Mouse (Mus musculus): ENCODE results near the gene Atn1. TPM values are rescaled to one million over a fixed set of nuclear protein-coding genes. Genes with fewer than 3 reads are reported as not detected.

Gene Atn1
- polyA plus RNA-seq, 1 experiment, result 37.4 TPM

GRCm38 (mm10) chr6:124723541-124723940 is 32.8 kb downstream of the Atn1 start:
- DNase-seq (ENCODE audit: low read depth in 1 of 2, low spot score in 2 of 2), result peak in 1 of 2 experiments; percentile 63
- Histone ChIP-seq H3K27me3 (ENCODE audit: control insufficient read depth, insufficient read depth, low read length) (no peaks in the 10 kb centered on the region), H3K4me1 (ENCODE audit: control insufficient read depth, insufficient read depth, insufficient read length) (peaks cover 54% of the 10 kb centered on the region; the same call in 1 of the 2 replicates), H3K36me3 (ENCODE audit: control insufficient read depth, insufficient read depth, low read length) (peaks cover 53% of the 10 kb centered on the region), H3K4me3 (ENCODE audit: extremely low read depth, insufficient read depth, insufficient read length) (peak overlapping the region; percentile 48), H3K27ac (ENCODE audit: insufficient read depth, low read length) (peak overlapping the region; percentile 90)
- WGBS, result 11% methylated on average over 8 of the region's 8 CpGs
- TF ChIP-seq CTCF (IDR thresholded peaks at IDR 0.05; ENCODE audit: extremely low read depth, insufficient read depth, insufficient read length, insufficient replicate concordance) (no peak), POLR2A (IDR thresholded peaks at IDR 0.05; ENCODE audit: low read depth, low read length) (no peak)

DNA sequence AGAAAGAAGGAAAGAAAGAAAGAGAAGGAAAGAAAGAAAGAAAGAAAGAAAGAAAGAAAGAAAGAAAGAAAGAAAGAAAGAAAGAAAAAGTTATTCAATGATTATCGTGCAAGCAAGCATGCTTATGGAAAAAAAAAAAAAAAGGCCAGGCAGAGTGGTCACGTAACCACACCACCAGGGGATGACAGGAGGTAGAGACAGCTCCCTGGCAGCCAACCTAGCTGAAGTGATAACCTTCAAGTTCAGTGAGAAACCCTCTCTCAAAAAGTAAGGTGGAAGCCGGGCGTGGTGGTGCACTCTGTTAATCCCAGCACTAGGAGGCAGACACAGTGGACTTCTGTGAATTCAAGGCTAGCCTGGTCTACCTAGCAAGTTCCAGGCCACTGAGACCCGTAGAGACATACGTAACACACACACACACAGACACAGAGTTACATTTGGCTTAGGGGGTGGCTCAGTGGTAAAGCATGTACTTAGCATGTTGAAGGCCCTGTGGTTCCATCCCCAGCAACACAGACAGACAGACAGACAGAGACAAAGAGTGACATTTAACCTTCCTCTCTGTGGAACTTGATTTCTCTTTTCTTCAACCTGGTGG is 33.3 kb downstream of the Atn1 start:
- peak overlapping the region; percentile 48 for H3K4me3 ChIP-seq (ENCODE audit: extremely low read depth, insufficient read depth, insufficient read length)
- H3K27me3 ChIP-seq (ENCODE audit: control insufficient read depth, insufficient read depth, low read length), result no peaks in the 10 kb centered on the region
- H3K36me3 ChIP-seq (ENCODE audit: control insufficient read depth, insufficient read depth, low read length), result peaks cover 47% of the 10 kb centered on the region
- 50% methylated on average over 6 of the region's 6 CpGs for WGBS
- H3K27ac ChIP-seq (ENCODE audit: insufficient read depth, low read length), result peak overlapping the region; percentile 90
- peaks cover 48% of the 10 kb centered on the region; the same call in 1 of the 2 replicates for H3K4me1 ChIP-seq (ENCODE audit: control insufficient read depth, insufficient read depth, insufficient read length)
- peak in 1 of 2 experiments; percentile 9 for DNase-seq (ENCODE audit: low read depth in 1 of 2, low spot score in 2 of 2)
- TF ChIP-seq CTCF (IDR thresholded peaks at IDR 0.05; ENCODE audit: extremely low read depth, insufficient read depth, insufficient read length, insufficient replicate concordance) (no peak), POLR2A (IDR thresholded peaks at IDR 0.05; ENCODE audit: low read depth, low read length) (no peak)

- Histone ChIP-seq H3K4me3 (ENCODE audit: extremely low read depth, insufficient read depth, insufficient read length) (no peak overlapping the region), H3K36me3 (ENCODE audit: control insufficient read depth, insufficient read depth, low read length) (peaks cover 36% of the 10 kb centered on the region), H3K27ac (ENCODE audit: insufficient read depth, low read length) (peak overlapping the region; percentile 80), H3K27me3 (ENCODE audit: control insufficient read depth, insufficient read depth, low read length) (no peaks in the 10 kb centered on the region), H3K4me1 (ENCODE audit: control insufficient read depth, insufficient read depth, insufficient read length) (peaks cover 43% of the 10 kb centered on the region; the same call in 1 of the 2 replicates)
- WGBS, result 11% methylated on average over 11 of the region's 11 CpGs
- peak; percentile 63 to 65 for DNase-seq (ENCODE audit: low read depth in 1 of 2, low spot score in 2 of 2)
- TF ChIP-seq CTCF (IDR thresholded peaks at IDR 0.05; ENCODE audit: extremely low read depth, insufficient read depth, insufficient read length, insufficient replicate concordance) (no peak), POLR2A (IDR thresholded peaks at IDR 0.05; ENCODE audit: low read depth, low read length) (no peak)
Measured at GRCm38 (mm10) chr6:124720904-124721303, 35.4 kb downstream of the Atn1 start.

DNA sequence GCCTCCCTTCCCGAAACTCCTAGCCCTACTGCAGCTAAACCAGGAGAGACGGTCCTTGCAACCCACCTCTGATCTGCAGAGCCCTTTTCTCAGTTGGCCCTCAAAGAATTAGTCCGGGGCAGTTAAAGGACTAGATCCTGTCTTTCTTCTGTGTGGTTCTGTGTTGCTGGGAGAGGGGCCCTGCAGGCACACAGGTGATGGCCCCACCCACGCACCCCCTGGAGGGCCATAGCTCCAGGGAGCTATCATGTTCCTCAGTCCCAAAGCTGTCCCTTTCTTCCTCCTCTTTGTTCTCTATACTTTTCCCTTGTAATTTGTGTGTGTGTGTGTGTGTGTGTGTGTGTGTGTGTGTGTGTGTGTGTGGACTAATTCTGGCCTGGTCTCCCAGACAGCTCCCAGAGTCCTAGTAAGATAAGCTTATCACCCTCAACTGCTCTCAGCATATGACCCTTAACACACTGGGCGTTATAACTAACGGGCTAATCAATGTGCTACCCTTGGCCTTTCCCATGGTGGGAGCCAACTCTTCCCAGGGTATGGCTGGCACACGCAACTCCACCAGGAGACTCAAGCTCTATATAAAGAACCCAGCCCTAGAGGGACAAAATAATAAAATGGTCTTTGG is 36.9 kb downstream of the Atn1 start:
- peaks cover 35% of the 10 kb centered on the region for H3K36me3 ChIP-seq (ENCODE audit: control insufficient read depth, insufficient read depth, low read length)
- H3K4me1 ChIP-seq (ENCODE audit: control insufficient read depth, insufficient read depth, insufficient read length), result peaks cover 32% of the 10 kb centered on the region; the same call in 1 of the 2 replicates
- TF ChIP-seq CTCF (IDR thresholded peaks at IDR 0.05; ENCODE audit: extremely low read depth, insufficient read depth, insufficient read length, insufficient replicate concordance) (no peak), POLR2A (IDR thresholded peaks at IDR 0.05; ENCODE audit: low read depth, low read length) (no peak)
- H3K27ac ChIP-seq (ENCODE audit: insufficient read depth, low read length), result peak overlapping the region; percentile 6; the same call in 1 of the 2 replicates
- WGBS, result 75% methylated on average over 7 of the region's 7 CpGs
- no peak overlapping the region for H3K4me3 ChIP-seq (ENCODE audit: extremely low read depth, insufficient read depth, insufficient read length)
- DNase-seq (ENCODE audit: low read depth in 1 of 2, low spot score in 2 of 2), result no peak
- no peaks in the 10 kb centered on the region for H3K27me3 ChIP-seq (ENCODE audit: control insufficient read depth, insufficient read depth, low read length)

GRCm38 (mm10) chr6:124718703-124719102 is 37.6 kb downstream of the Atn1 start:
- 88% methylated on average over 15 of the region's 16 CpGs for WGBS
- Histone ChIP-seq H3K27me3 (ENCODE audit: control insufficient read depth, insufficient read depth, low read length) (no peaks in the 10 kb centered on the region), H3K36me3 (ENCODE audit: control insufficient read depth, insufficient read depth, low read length) (peaks cover 35% of the 10 kb centered on the region), H3K4me1 (ENCODE audit: control insufficient read depth, insufficient read depth, insufficient read length) (peaks cover 28% of the 10 kb centered on the region; the same call in 1 of the 2 replicates), H3K27ac (ENCODE audit: insufficient read depth, low read length) (peak overlapping the region; percentile 6; the same call in 1 of the 2 replicates), H3K4me3 (ENCODE audit: extremely low read depth, insufficient read depth, insufficient read length) (no peak overlapping the region)
- DNase-seq (ENCODE audit: low read depth in 1 of 2, low spot score in 2 of 2), result no peak
- TF ChIP-seq CTCF (IDR thresholded peaks at IDR 0.05; ENCODE audit: extremely low read depth, insufficient read depth, insufficient read length, insufficient replicate concordance) (no peak), POLR2A (IDR thresholded peaks at IDR 0.05; ENCODE audit: low read depth, low read length) (no peak)

DNA sequence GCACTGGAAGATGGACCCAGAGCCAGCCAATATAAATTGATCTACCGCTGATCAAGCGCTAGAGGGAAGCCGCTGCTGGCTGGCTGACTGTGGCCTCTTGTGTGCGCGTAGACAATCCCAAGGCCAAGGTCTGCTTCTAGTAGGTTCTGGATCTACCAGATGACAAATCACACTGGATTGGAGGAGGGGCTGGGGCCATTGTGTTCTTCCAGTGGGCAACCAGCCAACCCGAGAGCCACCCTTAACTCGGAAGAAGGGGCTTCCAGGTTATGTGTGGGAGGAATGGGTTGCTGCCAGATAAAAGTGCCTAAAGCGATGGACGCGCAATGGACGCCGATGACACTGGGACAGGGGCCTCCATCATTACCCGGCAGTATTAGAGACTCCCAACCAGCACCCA is 38.4 kb downstream of the Atn1 start:
- WGBS, result 91% methylated on average over 13 of the region's 13 CpGs
- Histone ChIP-seq H3K4me1 (ENCODE audit: control insufficient read depth, insufficient read depth, insufficient read length) (peaks cover 25% of the 10 kb centered on the region; the same call in 1 of the 2 replicates), H3K36me3 (ENCODE audit: control insufficient read depth, insufficient read depth, low read length) (peaks cover 34% of the 10 kb centered on the region), H3K27me3 (ENCODE audit: control insufficient read depth, insufficient read depth, low read length) (no peaks in the 10 kb centered on the region), H3K27ac (ENCODE audit: insufficient read depth, low read length) (no peak overlapping the region), H3K4me3 (ENCODE audit: extremely low read depth, insufficient read depth, insufficient read length) (no peak overlapping the region)
- no peak for DNase-seq (ENCODE audit: low read depth in 1 of 2, low spot score in 2 of 2)
- TF ChIP-seq POLR2A (IDR thresholded peaks at IDR 0.05; ENCODE audit: low read depth, low read length), result no peak
- TF ChIP-seq CTCF (IDR thresholded peaks at IDR 0.05; ENCODE audit: extremely low read depth, insufficient read depth, insufficient read length, insufficient replicate concordance), result no peak

Data from spleen, adult 2 months (tissue).